Mouse (Mus musculus) liver, embryonic 11.5 days (tissue): ENCODE results near the gene Stard10. TPM values are rescaled to one million over a fixed set of nuclear protein-coding genes. Genes with fewer than 3 reads are reported as not detected.

Experiments
- ATAC-seq: fragments of 200-750 bp; cut with Nextera tagmentation; replicated peaks from 2 replicates; pipeline ENCODE4 v1.8.0; 2017; ENCODE audit warnings: moderate number of reproducible peaks, mild to moderate bottlenecking, moderate TSS enrichment, moderate library complexity; ENCODE audit not compliant: low FRiP score
- DNase-seq: peaks from one replicate; pipeline ENCODE4 v3.0.0-alpha.2; 2017; ENCODE audit warnings: low spot score
- H3K27ac ChIP-seq: fragments of 300-500 bp; sonication (generic); 2 replicates; pipeline ENCODE4 v1.5.1; 2014; ENCODE audit warnings: mild to moderate bottlenecking, low read depth, low read length, control low read depth
- H3K27me3 ChIP-seq: fragments of 300-500 bp; sonication (generic); replicated peaks from 2 replicates; pipeline ENCODE4 v1.6.1; 2014; ENCODE audit warnings: low read length, mixed read lengths; ENCODE audit not compliant: control insufficient read depth, insufficient read depth
- H3K36me3 ChIP-seq: fragments of 300-500 bp; sonication (generic); 2 replicates; pipeline ENCODE4 v1.6.1; 2014; ENCODE audit warnings: mild to moderate bottlenecking, low read length, moderate library complexity, mixed read lengths; ENCODE audit not compliant: control insufficient read depth, insufficient read depth
- H3K4me1 ChIP-seq: fragments of 300-500 bp; sonication (generic); replicated peaks from 2 replicates; pipeline ENCODE4 v1.6.1; 2014; ENCODE audit warnings: low read length, mixed read lengths; ENCODE audit not compliant: control insufficient read depth, insufficient read depth
- H3K4me2 ChIP-seq: fragments of 300-500 bp; sonication (generic); 2 replicates; pipeline ENCODE4 v1.6.1; 2014; ENCODE audit warnings: mild to moderate bottlenecking, control low read depth, moderate library complexity
- H3K4me3 ChIP-seq: fragments of 300-500 bp; sonication (generic); 2 replicates; pipeline ENCODE4 v1.5.1; 2014; ENCODE audit warnings: low read depth, low read length, control low read depth
- H3K9ac ChIP-seq: fragments of 300-500 bp; sonication (generic); 2 replicates; pipeline ENCODE4 v1.6.1; 2014; ENCODE audit warnings: low read depth, low read length, control low read depth
- H3K9me3 ChIP-seq: fragments of 300-500 bp; sonication (generic); 2 replicates; pipeline ENCODE4 v1.6.1; 2016; ENCODE audit warnings: low read length, inconsistent platforms, mixed read lengths; ENCODE audit not compliant: control insufficient read depth
- WGBS: fragments of 180-500 bp; shearing (Covaris S2); extraction: QIAGEN DNeasy Blood & Tissue Kit; methylation state at CpG from one replicate; pipeline ENCODE4 v1.1.7; 2014; 5-methylcytosine and 5-hydroxymethylcytosine counted together
- polyA plus RNA-seq: library from polyadenylated mRNA; unstranded; fragments of >200 nt; fragmentation: Nextera tagmentation; extraction: Ambion mirVana; gene quantifications from 2 replicates; pipeline ENCODE4 v1.2.1, GENCODE M21; 2014

The Stard10 gene
- polyA plus RNA-seq, 1 experiment from 2014 or later: 93.9 TPM

GRCm38 (mm10) chr7:101288436-101288835 lies 28.4 kb upstream of the Stard10 start:
- no peaks in the 10 kb centered on the region for H3K27me3 ChIP-seq
- H3K27ac ChIP-seq: no peak overlapping the region
- H3K9ac ChIP-seq: no peak overlapping the region
- no peak overlapping the region for H3K4me3 ChIP-seq
- ATAC-seq (no peak), DNase-seq (no peak)
- H3K4me1 ChIP-seq: no peaks in the 10 kb centered on the region
- H3K9me3 ChIP-seq: no peaks in the 10 kb centered on the region
- no peak overlapping the region for H3K4me2 ChIP-seq
- peaks cover under 1% of the 10 kb centered on the region; the same call in 1 of the 2 replicates for H3K36me3 ChIP-seq
- 34% methylated on average over 4 of the region's 4 CpGs for WGBS

GRCm38 (mm10) chr7:101290401-101290800 lies 26.5 kb upstream of the Stard10 start:
- no peaks in the 10 kb centered on the region; the same call in 1 of the 2 replicates for H3K36me3 ChIP-seq
- no peak overlapping the region for H3K9ac ChIP-seq
- H3K27ac ChIP-seq: no peak overlapping the region
- DNase-seq (peak; percentile 20), ATAC-seq (no peak)
- H3K9me3 ChIP-seq: no peaks in the 10 kb centered on the region
- no peak overlapping the region for H3K4me3 ChIP-seq
- WGBS: 89% methylated on average over 10 of the region's 10 CpGs
- no peaks in the 10 kb centered on the region for H3K27me3 ChIP-seq
- H3K4me1 ChIP-seq: no peaks in the 10 kb centered on the region
- no peak overlapping the region for H3K4me2 ChIP-seq

GRCm38 (mm10) chr7:101291211-101291610 lies 25.7 kb upstream of the Stard10 start:
- H3K4me1 ChIP-seq: 0 out of 2 replicates have a peak, but pooled peaks cover under 1% of the 10 kb centered on the region
- WGBS: 84% methylated on average over 5 of the region's 5 CpGs
- no peak for ATAC-seq
- 0 out of 2 replicates have a peak, but pooled peaks cover 1% of the 10 kb centered on the region for H3K27me3 ChIP-seq
- no peaks in the 10 kb centered on the region; the same call in 1 of the 2 replicates for H3K36me3 ChIP-seq
- no peak overlapping the region for H3K4me2 ChIP-seq
- H3K9ac ChIP-seq: no peak overlapping the region
- no peak overlapping the region for H3K4me3 ChIP-seq
- H3K9me3 ChIP-seq: no peaks in the 10 kb centered on the region
- DNase-seq: peak; percentile 17
- no peak overlapping the region for H3K27ac ChIP-seq

GRCm38 (mm10) chr7:101291641-101292040 lies 25.2 kb upstream of the Stard10 start:
- WGBS: 94% methylated on average over 8 of the region's 8 CpGs
- Histone ChIP-seq H3K9me3 (no peaks in the 10 kb centered on the region), H3K4me1 (peaks cover 5% of the 10 kb centered on the region), H3K4me2 (no peak overlapping the region), H3K4me3 (no peak overlapping the region), H3K27ac (no peak overlapping the region), H3K27me3 (peaks cover 2% of the 10 kb centered on the region; the same call in 1 of the 2 replicates), H3K36me3 (no peaks in the 10 kb centered on the region; the same call in 1 of the 2 replicates), H3K9ac (no peak overlapping the region)
- DNase-seq: no peak
- no peak for ATAC-seq

GRCm38 (mm10) chr7:101292086-101292485 lies 24.8 kb upstream of the Stard10 start:
- 75% methylated on average over 4 of the region's 4 CpGs for WGBS
- peaks cover 10% of the 10 kb centered on the region for H3K4me1 ChIP-seq
- peak; percentile 28 for DNase-seq

GRCm38 (mm10) chr7:101292696-101293095 lies 24.2 kb upstream of the Stard10 start:
- Histone ChIP-seq H3K9ac (no peak overlapping the region), H3K4me2 (no peak overlapping the region), H3K4me1 (peaks cover 10% of the 10 kb centered on the region), H3K27ac (no peak overlapping the region), H3K36me3 (no peaks in the 10 kb centered on the region; the same call in 1 of the 2 replicates), H3K9me3 (no peaks in the 10 kb centered on the region), H3K4me3 (no peak overlapping the region), H3K27me3 (peaks cover 5% of the 10 kb centered on the region; the same call in 1 of the 2 replicates)
- ATAC-seq (no peak), DNase-seq (peak; percentile 24)
- 95% methylated on average over 1 of the region's 1 CpGs for WGBS

More at GRCm38 (mm10) chr7:101292086-101292485, 24.8 kb upstream of the Stard10 start:
- no peaks in the 10 kb centered on the region for H3K9me3 ChIP-seq
- no peak overlapping the region for H3K9ac ChIP-seq
- ATAC-seq: no peak
- no peak overlapping the region for H3K4me2 ChIP-seq
- no peak overlapping the region for H3K4me3 ChIP-seq
- H3K36me3 ChIP-seq: no peaks in the 10 kb centered on the region; the same call in 1 of the 2 replicates
- H3K27me3 ChIP-seq: peaks cover 2% of the 10 kb centered on the region; the same call in 1 of the 2 replicates
- H3K27ac ChIP-seq: no peak overlapping the region

GRCm38 (mm10) chr7:101293138-101293537 lies 23.7 kb upstream of the Stard10 start:
- no peak overlapping the region for H3K4me2 ChIP-seq
- DNase-seq: peak; percentile 30
- no peak overlapping the region for H3K27ac ChIP-seq
- H3K27me3 ChIP-seq: peaks cover 5% of the 10 kb centered on the region; the same call in 1 of the 2 replicates
- 55% methylated on average over 4 of the region's 4 CpGs for WGBS
- no peak overlapping the region for H3K4me3 ChIP-seq
- H3K9me3 ChIP-seq: no peaks in the 10 kb centered on the region
- no peaks in the 10 kb centered on the region; the same call in 1 of the 2 replicates for H3K36me3 ChIP-seq
- ATAC-seq: no peak
- no peak overlapping the region for H3K9ac ChIP-seq
- H3K4me1 ChIP-seq: peaks cover 10% of the 10 kb centered on the region

- H3K9ac ChIP-seq: no peak overlapping the region
- H3K36me3 ChIP-seq: no peaks in the 10 kb centered on the region; the same call in 1 of the 2 replicates
- H3K4me3 ChIP-seq: no peak overlapping the region
- DNase-seq (no peak), ATAC-seq (no peak)
- no peak overlapping the region for H3K4me2 ChIP-seq
- no peaks in the 10 kb centered on the region for H3K9me3 ChIP-seq
- H3K27ac ChIP-seq: no peak overlapping the region
- H3K27me3 ChIP-seq: peaks cover 5% of the 10 kb centered on the region; the same call in 1 of the 2 replicates
- WGBS: 61% methylated on average over 4 of the region's 4 CpGs
- H3K4me1 ChIP-seq: peaks cover 10% of the 10 kb centered on the region
These were observed 23.3 kb upstream of the Stard10 start for GRCm38 (mm10) chr7:101293611-101294010.

GRCm38 (mm10) chr7:101295438-101295837 lies 21.4 kb upstream of the Stard10 start:
- Histone ChIP-seq H3K9me3 (no peaks in the 10 kb centered on the region), H3K9ac (no peak overlapping the region), H3K36me3 (no peaks in the 10 kb centered on the region), H3K27ac (no peak overlapping the region), H3K4me3 (no peak overlapping the region), H3K4me1 (peaks cover 14% of the 10 kb centered on the region), H3K27me3 (peaks cover 8% of the 10 kb centered on the region), H3K4me2 (no peak overlapping the region)
- no peak for ATAC-seq
- DNase-seq: no peak
- 61% methylated on average over 1 of the region's 1 CpGs for whole genome bisulfite sequencing
